Mouse (Mus musculus) CH12.LX (cell line): ENCODE measurements around the gene Hba-a2. TPM values are rescaled to one million over a fixed set of nuclear protein-coding genes. Genes with fewer than 3 reads are reported as not detected.

ENCODE experiments used
- DNase-seq: peaks from one replicate; pipeline ENCODE4 v3.0.0-alpha.2; 2013; ENCODE audit errors: extremely low read depth
- H3K27ac ChIP-seq: 2 replicates; pipeline ENCODE4 v1.5.1; 2012; ENCODE audit warnings: low read depth, mild to moderate bottlenecking, control low read depth, moderate library complexity; ENCODE audit not compliant: insufficient read depth
- H3K27me3 ChIP-seq: replicated peaks from 2 replicates; pipeline ENCODE3; 2012; ENCODE audit warnings: inconsistent platforms
- H3K36me3 ChIP-seq, 2 experiments: replicated peaks in 1 of 2; 2 replicates each; pipeline versions ENCODE3 to v1.6.1; 2012; ENCODE audit warnings: inconsistent platforms in 1 of 2, low read length in 1 of 2, mild to moderate bottlenecking in 1 of 2, mixed read lengths in 1 of 2, moderate library complexity in 1 of 2; ENCODE audit not compliant: control insufficient read depth in 1 of 2, insufficient read depth in 1 of 2
- H3K4me1 ChIP-seq, 2 experiments: 2 replicates each; pipeline ENCODE4 v1.6.1; 2012; ENCODE audit warnings: inconsistent platforms in 1 of 2, moderate library complexity in 1 of 2; ENCODE audit not compliant: insufficient read depth in 2 of 2, control insufficient read depth in 1 of 2
- H3K4me2 ChIP-seq: 2 replicates; pipeline ENCODE4 v1.6.1; 2012; ENCODE audit warnings: low read depth, mild to moderate bottlenecking, control low read depth; ENCODE audit not compliant: poor library complexity, insufficient read depth, severe bottlenecking
- H3K4me3 ChIP-seq, 3 experiments: fragments of 150-350 bp in 1 of 3; sonication (generic) in 1 of 3; replicated peaks in 1 of 3; 2 replicates each; pipeline versions ENCODE3 to v1.5.1; 2011 to 2012; ENCODE audit warnings: low read depth in 2 of 3, low read length in 2 of 3, mild to moderate bottlenecking in 2 of 3, moderate library complexity in 2 of 3, control low read depth in 1 of 3, improper control_type of control experiment in 1 of 3, inconsistent platforms in 1 of 3, mixed read lengths in 1 of 3; ENCODE audit not compliant: poor library complexity in 1 of 3
- H3K79me2 ChIP-seq: replicated peaks from 2 replicates; pipeline ENCODE4 v1.6.1; 2012; ENCODE audit warnings: mild to moderate bottlenecking, moderate library complexity; ENCODE audit not compliant: control insufficient read depth, poor library complexity, insufficient read depth, severe bottlenecking; ENCODE audit errors: extremely low read depth
- H3K9ac ChIP-seq: 2 replicates; pipeline ENCODE4 v1.6.1; 2012; ENCODE audit warnings: low read depth, mild to moderate bottlenecking, control low read depth, moderate library complexity; ENCODE audit not compliant: insufficient read depth
- H3K9me3 ChIP-seq: replicated peaks from 2 replicates; pipeline ENCODE3; 2012; ENCODE audit warnings: low read length, inconsistent platforms, mixed read lengths
- CHD1 ChIP-seq: IDR thresholded peaks from 2 replicates; pipeline ENCODE4 v1.6.1; 2012; ENCODE audit warnings: low read depth, low read length, improper control_type of control experiment, inconsistent platforms
- CHD2 ChIP-seq: IDR thresholded peaks from 2 replicates; pipeline ENCODE4 v1.6.1; 2011; ENCODE audit warnings: low read length, improper control_type of control experiment
- ELF1 ChIP-seq: IDR thresholded peaks from 2 replicates; pipeline ENCODE4 v1.6.1; 2014; ENCODE audit warnings: low read depth, mild to moderate bottlenecking, inconsistent platforms, low read length, improper control_type of control experiment
- ETS1 ChIP-seq: conservative IDR thresholded peaks from 2 replicates; pipeline ENCODE4 v1.6.1; 2012; ENCODE audit warnings: low read depth, mild to moderate bottlenecking, inconsistent platforms, low read length, improper control_type of control experiment, moderate library complexity
- IRF4 ChIP-seq: IDR thresholded peaks from 2 replicates; pipeline ENCODE4 v1.6.1; 2014; ENCODE audit warnings: low read depth, mild to moderate bottlenecking, inconsistent platforms, low read length, improper control_type of control experiment
- JUN ChIP-seq: IDR thresholded peaks from 2 replicates; pipeline ENCODE4 v1.6.1; 2011; ENCODE audit warnings: low read depth, mild to moderate bottlenecking, low read length, improper control_type of control experiment, moderate library complexity; ENCODE audit not compliant: insufficient read depth
- JUND ChIP-seq: conservative IDR thresholded peaks from 2 replicates; pipeline ENCODE4 v1.6.1; 2011; ENCODE audit warnings: low read depth, low read length, improper control_type of control experiment
- MAFK ChIP-seq: IDR thresholded peaks from 2 replicates; pipeline ENCODE4 v1.6.1; 2011; ENCODE audit warnings: low read length, improper control_type of control experiment; ENCODE audit not compliant: insufficient replicate concordance
- MAZ ChIP-seq: IDR thresholded peaks from 2 replicates; pipeline ENCODE4 v1.6.1; 2012; ENCODE audit warnings: low read depth, mild to moderate bottlenecking, inconsistent platforms, low read length, improper control_type of control experiment, moderate library complexity
- MEF2A ChIP-seq: IDR thresholded peaks from 2 replicates; pipeline ENCODE4 v1.6.1; 2014; ENCODE audit warnings: low read depth, mild to moderate bottlenecking, inconsistent platforms, low read length, improper control_type of control experiment, borderline replicate concordance
- MXI1 ChIP-seq: IDR thresholded peaks from 2 replicates; pipeline ENCODE4 v1.6.1; 2011; ENCODE audit warnings: mild to moderate bottlenecking, low read depth, low read length, improper control_type of control experiment
- NELFE ChIP-seq: IDR thresholded peaks from 2 replicates; pipeline ENCODE4 v1.6.1; 2011; ENCODE audit warnings: low read depth, low read length, improper control_type of control experiment
- NRF1 ChIP-seq: IDR thresholded peaks from 2 replicates; pipeline ENCODE4 v1.6.1; 2014; ENCODE audit warnings: low read depth, mild to moderate bottlenecking, inconsistent platforms, low read length, improper control_type of control experiment, moderate library complexity
- PAX5 ChIP-seq: IDR thresholded peaks from 2 replicates; pipeline ENCODE4 v1.6.1; 2012; ENCODE audit warnings: low read length, inconsistent platforms, mixed read lengths
- RAD21 ChIP-seq: IDR thresholded peaks from 2 replicates; pipeline ENCODE4 v1.6.1; 2011; ENCODE audit warnings: low read depth, mild to moderate bottlenecking, low read length, improper control_type of control experiment, moderate library complexity
- SIN3A ChIP-seq: IDR thresholded peaks from 2 replicates; pipeline ENCODE4 v1.6.1; 2012; ENCODE audit warnings: low read length, improper control_type of control experiment, inconsistent platforms
- UBTF ChIP-seq: IDR thresholded peaks from 2 replicates; pipeline ENCODE4 v1.6.1; 2012; ENCODE audit warnings: low read depth, mild to moderate bottlenecking, inconsistent platforms, low read length, improper control_type of control experiment, moderate library complexity
- USF2 ChIP-seq: conservative IDR thresholded peaks from 2 replicates; pipeline ENCODE4 v1.6.1; 2011; ENCODE audit warnings: low read depth, low read length, improper control_type of control experiment
- ZKSCAN1 ChIP-seq: IDR thresholded peaks from 2 replicates; pipeline ENCODE4 v1.6.1; 2012; ENCODE audit warnings: low read depth, inconsistent platforms, low read length, improper control_type of control experiment, borderline replicate concordance
- ZMIZ1 ChIP-seq: IDR thresholded peaks from 2 replicates; pipeline ENCODE4 v1.6.1; 2012; ENCODE audit warnings: low read depth, mild to moderate bottlenecking, inconsistent platforms, low read length, improper control_type of control experiment
- ZNF384 ChIP-seq: IDR thresholded peaks from 2 replicates; pipeline ENCODE4 v1.6.1; 2012; ENCODE audit warnings: low read depth, low read length, improper control_type of control experiment, inconsistent platforms
- dilution Hi-C: fragments of 300-500 bp; cut with MboI; formaldehyde crosslinking; loops from 2 replicates; pipeline ENCODE4 v1.14.3; 2020; ENCODE audit warnings: low sequenced_read_pairs; ENCODE audit not compliant: extremely low pct_unique_long_range_greater_than_20kb, extremely low pct_ligation_motif_present
- in situ Hi-C: fragments of 300-500 bp; cut with MboI; formaldehyde crosslinking; loops from 3 replicates; pipeline ENCODE4 v1.14.3; 2019; ENCODE audit warnings: low sequenced_read_pairs, low pct_ligation_motif_present, low pct_unique_long_range_greater_than_20kb, mixed read lengths
- polyA plus RNA-seq: library from polyadenylated mRNA; unstranded; fragments of >175 nt; gene quantifications from 2 replicates; pipeline ENCODE4 v1.2.1, GENCODE M21; 2012; ENCODE audit warnings: low read depth; ENCODE audit not compliant: insufficient read length
- total RNA-seq, 2 experiments: library from RNA; depleted of rRNA; stranded (reverse); fragments of 300-350 nt in 1 of 2; fragments of >200 nt in 1 of 2; gene quantifications; 2 replicates each; pipeline ENCODE4 v1.2.3; 2012 to 2014

The Hba-a2 gene
- total and polyA plus RNA-seq, 3 experiments: 2.9 to 10.3 (median 4.6) TPM

GRCm38 (mm10) chr11:32331861-32332260, 35.6 kb downstream of the Hba-a2 start:
- H3K36me3 ChIP-seq: no peaks in the 10 kb centered on the region
- H3K27ac ChIP-seq: no peak overlapping the region
- no peak overlapping the region for H3K4me2 ChIP-seq
- peaks cover 5% of the 10 kb centered on the region for H3K27me3 ChIP-seq
- no peak overlapping the region for H3K9ac ChIP-seq
- H3K4me3 ChIP-seq: no peak overlapping the region
- no peak for TF ChIP-seq RAD21
- no peak for TF ChIP-seq JUND
- no peak for TF ChIP-seq USF2
- no peak for TF ChIP-seq SIN3A
- TF ChIP-seq UBTF: no peak
- DNase-seq: no peak
- dilution Hi-C loops: no loop called here
- H3K79me2 ChIP-seq: no peaks in the 10 kb centered on the region
- in situ Hi-C loops: no loop called here
- peaks cover 5 to 13% of the 10 kb centered on the region in 2 experiments for H3K4me1 ChIP-seq
- H3K9me3 ChIP-seq: peaks cover 9% of the 10 kb centered on the region

DNA sequence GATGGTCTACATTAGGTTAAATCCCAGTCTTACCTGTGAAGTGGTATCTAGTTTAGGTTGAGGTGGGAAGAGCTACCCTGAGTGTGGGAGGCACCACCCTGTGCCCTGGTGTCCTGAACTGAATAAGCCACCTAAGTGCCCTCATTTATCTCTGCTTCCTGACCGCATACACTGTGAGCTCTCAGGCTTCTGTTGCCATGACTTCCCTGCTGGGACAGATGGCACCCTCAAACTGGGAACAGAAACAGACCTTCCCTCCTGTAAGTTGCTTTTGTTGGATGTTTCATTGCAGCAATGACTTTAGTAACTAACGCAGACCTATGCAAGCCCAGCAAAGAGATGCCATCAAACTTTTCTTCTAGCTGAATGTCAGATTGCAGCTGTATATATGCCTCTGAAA, 36.9 kb downstream of the Hba-a2 start:
- Histone ChIP-seq H3K79me2 (no peaks in the 10 kb centered on the region), H3K9me3 (peaks cover 13% of the 10 kb centered on the region), H3K27me3 (peaks cover 4% of the 10 kb centered on the region), H3K36me3 (no peaks in the 10 kb centered on the region), H3K4me1 (peaks cover 5 to 13% of the 10 kb centered on the region in 2 experiments), H3K27ac (no peak overlapping the region), H3K9ac (no peak overlapping the region), H3K4me2 (no peak overlapping the region), H3K4me3 (no peak overlapping the region)
- in situ Hi-C loops: no loop called here
- dilution Hi-C loops: no loop called here
- DNase-seq: no peak
- TF ChIP-seq MAZ: no peak

DNA sequence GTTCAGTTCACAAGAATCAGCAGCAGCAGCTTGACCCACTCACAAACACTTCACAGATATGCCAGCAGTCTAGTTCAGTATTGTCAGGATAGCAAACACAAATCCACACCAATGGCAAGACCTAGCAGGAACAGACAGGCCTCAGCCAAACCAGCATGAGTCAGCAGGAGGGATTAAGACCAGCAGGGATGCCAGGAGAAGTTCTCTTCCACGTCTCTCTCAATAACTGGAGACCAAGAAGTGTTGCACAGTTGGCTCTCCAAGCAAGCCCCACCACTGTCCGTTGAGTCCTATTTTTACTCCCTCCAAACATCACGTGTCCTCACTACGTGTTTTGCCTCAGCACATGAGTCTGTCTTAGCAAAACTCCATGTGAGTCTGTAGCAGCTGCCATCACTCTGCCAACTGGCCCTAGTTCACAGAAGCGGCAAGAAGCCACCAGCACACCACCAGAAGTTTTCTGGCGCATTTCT, 40.2 kb downstream of the Hba-a2 start:
- Histone ChIP-seq H3K4me2 (no peak overlapping the region), H3K36me3 (no peaks in the 10 kb centered on the region), H3K9me3 (peaks cover 13% of the 10 kb centered on the region), H3K27me3 (peaks cover 15% of the 10 kb centered on the region), H3K27ac (no peak overlapping the region), H3K9ac (no peak overlapping the region), H3K4me1 (no peaks in the 10 kb centered on the region; a peak in 1 of 4 replicates), H3K4me3 (no peak overlapping the region), H3K79me2 (no peaks in the 10 kb centered on the region)
- in situ Hi-C loops: no loop called here
- TF ChIP-seq MEF2A (no peak), PAX5 (no peak), MAFK (no peak), ELF1 (no peak), IRF4 (no peak), ZKSCAN1 (no peak), MXI1 (no peak), RAD21 (no peak), ETS1 (no peak), NELFE (no peak), CHD1 (no peak), NRF1 (no peak), USF2 (no peak), ZMIZ1 (no peak), CHD2 (no peak), SIN3A (no peak), JUN (no peak), ZNF384 (no peak)
- no peak for DNase-seq
- dilution Hi-C loops: no loop called here
